Mouse (Mus musculus): ENCODE results near the gene Slc9a8.

GRCm38 (mm10) chr2:167447629-167448028 is 26.1 kb downstream of the Slc9a8 start:
- no peak for TF ChIP-seq CTCF (IDR thresholded peaks at IDR 0.05; ENCODE audit: extremely low read depth, insufficient read length, insufficient replicate concordance, low read depth, low read length)
- TF ChIP-seq POLR2A (IDR thresholded peaks at IDR 0.05; ENCODE audit: low read depth, low read length), result no peak

All from small intestine, adult 2 months (tissue).